Mouse (Mus musculus): Measurements from ENCODE around the gene Rbm19.

DNA sequence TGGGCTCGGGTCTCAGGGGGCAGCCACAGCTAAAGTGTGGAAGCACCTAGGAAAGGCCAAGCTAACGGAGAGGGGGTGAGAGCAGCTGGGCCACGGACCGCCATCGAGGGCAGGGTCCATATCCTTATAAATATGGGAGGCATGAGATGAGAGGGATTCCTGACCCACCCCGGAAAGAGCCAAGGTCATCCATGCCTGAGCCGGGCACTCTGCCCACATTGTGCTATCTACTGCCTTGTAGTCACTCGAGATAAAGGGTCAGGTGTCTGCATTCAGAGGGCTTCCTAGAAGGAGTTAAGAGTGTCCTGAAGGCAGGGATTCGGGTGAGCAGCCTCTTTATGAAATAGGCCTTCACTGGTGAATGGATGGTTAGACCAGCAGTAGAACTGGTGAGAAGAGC is 80.6 kb downstream of the Rbm19 start:
- TF ChIP-seq GATA1 (IDR thresholded peaks at IDR 0.05; ENCODE audit: borderline replicate concordance, low read length) (no peak), FLI1 (IDR thresholded peaks at IDR 0.05; ENCODE audit: low read length) (no peak)

Data from megakaryocyte, embryonic 14.5 days (primary cell).